Mouse (Mus musculus): ENCODE results near the gene Dnajc28. TPM values are rescaled to one million over a fixed set of nuclear protein-coding genes. Genes with fewer than 3 reads are reported as not detected.

The Dnajc28 gene
- polyA plus RNA-seq, 1 experiment, result 7.5 TPM

- Histone ChIP-seq H3K27ac (ENCODE audit: insufficient read depth, low read depth, low read length) (no peak overlapping the region), H3K4me1 (ENCODE audit: control insufficient read depth, insufficient read depth, low read length) (peaks cover 9% of the 10 kb centered on the region), H3K4me3 (ENCODE audit: insufficient read depth, low read length) (peak overlapping the region; percentile 93)
- TF ChIP-seq POLR2A (IDR thresholded peaks at IDR 0.05; ENCODE audit: borderline replicate concordance, low read depth, low read length) (no peak), CTCF (IDR thresholded peaks at IDR 0.05; ENCODE audit: low read depth, low read length) (no peak)
These were observed 22.4 kb downstream of the Dnajc28 start for GRCm38 (mm10) chr16:91596397-91596778.

- Histone ChIP-seq H3K4me3 (ENCODE audit: insufficient read depth, low read length) (no peak overlapping the region), H3K27ac (ENCODE audit: insufficient read depth, low read depth, low read length) (no peak overlapping the region), H3K4me1 (ENCODE audit: control insufficient read depth, insufficient read depth, low read length) (peaks cover 6% of the 10 kb centered on the region)
- no peak for TF ChIP-seq CTCF (IDR thresholded peaks at IDR 0.05; ENCODE audit: low read depth, low read length)
- TF ChIP-seq POLR2A (IDR thresholded peaks at IDR 0.05; ENCODE audit: borderline replicate concordance, low read depth, low read length), result no peak
These were observed 23.8 kb downstream of the Dnajc28 start for GRCm38 (mm10) chr16:91595076-91595475.

- peaks cover 11% of the 10 kb centered on the region for H3K4me1 ChIP-seq (ENCODE audit: control insufficient read depth, insufficient read depth, low read length)
- TF ChIP-seq POLR2A (IDR thresholded peaks at IDR 0.05; ENCODE audit: borderline replicate concordance, low read depth, low read length) (no peak), CTCF (IDR thresholded peaks at IDR 0.05; ENCODE audit: low read depth, low read length) (no peak)
- no peak overlapping the region for H3K4me3 ChIP-seq (ENCODE audit: insufficient read depth, low read length)
- no peak overlapping the region for H3K27ac ChIP-seq (ENCODE audit: insufficient read depth, low read depth, low read length)
These were observed 25.6 kb downstream of the Dnajc28 start for GRCm38 (mm10) chr16:91593262-91593661.

GRCm38 (mm10) chr16:91592162-91592561 is 26.7 kb downstream of the Dnajc28 start:
- no peak overlapping the region for H3K4me3 ChIP-seq (ENCODE audit: insufficient read depth, low read length)
- H3K4me1 ChIP-seq (ENCODE audit: control insufficient read depth, insufficient read depth, low read length), result peaks cover 13% of the 10 kb centered on the region
- H3K27ac ChIP-seq (ENCODE audit: insufficient read depth, low read depth, low read length), result no peak overlapping the region
- no peak for TF ChIP-seq CTCF (IDR thresholded peaks at IDR 0.05; ENCODE audit: low read depth, low read length)
- TF ChIP-seq POLR2A (IDR thresholded peaks at IDR 0.05; ENCODE audit: borderline replicate concordance, low read depth, low read length), result no peak

- Histone ChIP-seq H3K27ac (ENCODE audit: insufficient read depth, low read depth, low read length) (no peak overlapping the region), H3K4me3 (ENCODE audit: insufficient read depth, low read length) (no peak overlapping the region), H3K4me1 (ENCODE audit: control insufficient read depth, insufficient read depth, low read length) (peaks cover 9% of the 10 kb centered on the region)
- TF ChIP-seq CTCF (IDR thresholded peaks at IDR 0.05; ENCODE audit: low read depth, low read length), result no peak
- no peak for TF ChIP-seq POLR2A (IDR thresholded peaks at IDR 0.05; ENCODE audit: borderline replicate concordance, low read depth, low read length)
These were observed 30.1 kb downstream of the Dnajc28 start for GRCm38 (mm10) chr16:91588703-91589102.

- TF ChIP-seq POLR2A (IDR thresholded peaks at IDR 0.05; ENCODE audit: borderline replicate concordance, low read depth, low read length), result no peak
- TF ChIP-seq CTCF (IDR thresholded peaks at IDR 0.05; ENCODE audit: low read depth, low read length), result no peak
- Histone ChIP-seq H3K4me1 (ENCODE audit: control insufficient read depth, insufficient read depth, low read length) (peaks cover 7% of the 10 kb centered on the region), H3K27ac (ENCODE audit: insufficient read depth, low read depth, low read length) (no peak overlapping the region), H3K4me3 (ENCODE audit: insufficient read depth, low read length) (no peak overlapping the region)
These were observed 30.9 kb downstream of the Dnajc28 start for GRCm38 (mm10) chr16:91587730-91588453.

GRCm38 (mm10) chr16:91586244-91586643 is 32.6 kb downstream of the Dnajc28 start:
- H3K27ac ChIP-seq (ENCODE audit: insufficient read depth, low read depth, low read length), result no peak overlapping the region
- no peak overlapping the region for H3K4me3 ChIP-seq (ENCODE audit: insufficient read depth, low read length)
- peaks cover 7% of the 10 kb centered on the region for H3K4me1 ChIP-seq (ENCODE audit: control insufficient read depth, insufficient read depth, low read length)
- no peak for TF ChIP-seq POLR2A (IDR thresholded peaks at IDR 0.05; ENCODE audit: borderline replicate concordance, low read depth, low read length)
- TF ChIP-seq CTCF (IDR thresholded peaks at IDR 0.05; ENCODE audit: low read depth, low read length), result no peak

- Histone ChIP-seq H3K4me3 (ENCODE audit: insufficient read depth, low read length) (no peak overlapping the region), H3K27ac (ENCODE audit: insufficient read depth, low read depth, low read length) (no peak overlapping the region), H3K4me1 (ENCODE audit: control insufficient read depth, insufficient read depth, low read length) (peaks cover 7% of the 10 kb centered on the region)
- TF ChIP-seq CTCF (IDR thresholded peaks at IDR 0.05; ENCODE audit: low read depth, low read length) (no peak), POLR2A (IDR thresholded peaks at IDR 0.05; ENCODE audit: borderline replicate concordance, low read depth, low read length) (no peak)
These were observed 33.2 kb downstream of the Dnajc28 start for GRCm38 (mm10) chr16:91585617-91586016.

- Histone ChIP-seq H3K27ac (ENCODE audit: insufficient read depth, low read depth, low read length) (no peak overlapping the region), H3K4me3 (ENCODE audit: insufficient read depth, low read length) (no peak overlapping the region), H3K4me1 (ENCODE audit: control insufficient read depth, insufficient read depth, low read length) (peaks cover 3% of the 10 kb centered on the region; the same call in 1 of the 2 replicates)
- TF ChIP-seq CTCF (IDR thresholded peaks at IDR 0.05; ENCODE audit: low read depth, low read length) (no peak), POLR2A (IDR thresholded peaks at IDR 0.05; ENCODE audit: borderline replicate concordance, low read depth, low read length) (no peak)
These were observed 36.5 kb downstream of the Dnajc28 start for GRCm38 (mm10) chr16:91582307-91582706.

- Histone ChIP-seq H3K27ac (ENCODE audit: insufficient read depth, low read depth, low read length) (no peak overlapping the region), H3K4me1 (ENCODE audit: control insufficient read depth, insufficient read depth, low read length) (peaks cover 3% of the 10 kb centered on the region; the same call in 1 of the 2 replicates), H3K4me3 (ENCODE audit: insufficient read depth, low read length) (no peak overlapping the region)
- TF ChIP-seq POLR2A (IDR thresholded peaks at IDR 0.05; ENCODE audit: borderline replicate concordance, low read depth, low read length) (no peak), CTCF (IDR thresholded peaks at IDR 0.05; ENCODE audit: low read depth, low read length) (no peak)
These were observed 39.7 kb downstream of the Dnajc28 start for GRCm38 (mm10) chr16:91578980-91579720.

Data from bone marrow macrophage, adult 2 months (primary cell).